Mouse (Mus musculus) forebrain, postnatal 0 days (tissue): ENCODE data around the gene Slc4a4. TPM values are rescaled to one million over a fixed set of nuclear protein-coding genes. Genes with fewer than 3 reads are reported as not detected.
A peak's percentile ranks its signal among the peaks of the same experiment; 100 is the strongest.
"Not testable (repeated sequence)": the region's sequence is repeated elsewhere in the genome, so short reads cannot be mapped to it uniquely, and the experiment has no call there.

Experiments
- ATAC-seq: fragments of 200-750 bp; cut with Nextera tagmentation; 2 replicates; pipeline ENCODE4 v1.8.0; 2017; ENCODE audit warnings: mild to moderate bottlenecking, moderate library complexity
- DNase-seq: peaks from one replicate; pipeline ENCODE4 v3.0.0-alpha.2; 2015
- H3K27ac ChIP-seq: fragments of 300-500 bp; sonication (generic); 2 replicates; pipeline ENCODE4 v1.5.1; 2014; ENCODE audit warnings: low read depth, mild to moderate bottlenecking, antibody characterized with exemption, low read length, moderate library complexity, mixed read lengths
- H3K27me3 ChIP-seq: fragments of 300-500 bp; sonication (generic); 2 replicates; pipeline ENCODE4 v1.6.1; 2014; ENCODE audit warnings: mild to moderate bottlenecking, low read length, mixed read lengths; ENCODE audit not compliant: insufficient read depth
- H3K36me3 ChIP-seq: fragments of 300-500 bp; sonication (generic); 2 replicates; pipeline ENCODE4 v1.6.1; 2014; ENCODE audit warnings: mild to moderate bottlenecking, moderate library complexity; ENCODE audit not compliant: insufficient read depth
- H3K4me1 ChIP-seq: fragments of 300-500 bp; sonication (generic); 2 replicates; pipeline ENCODE4 v1.6.1; 2014; ENCODE audit warnings: antibody characterized with exemption; ENCODE audit not compliant: insufficient read depth
- H3K4me2 ChIP-seq: fragments of 300-500 bp; sonication (generic); 2 replicates; pipeline ENCODE4 v1.6.1; 2014; ENCODE audit warnings: low read depth, mild to moderate bottlenecking, moderate library complexity
- H3K4me3 ChIP-seq: fragments of 300-500 bp; sonication (generic); 2 replicates; pipeline ENCODE4 v1.5.1; 2014; ENCODE audit warnings: low read depth, low read length, mixed read lengths
- H3K9ac ChIP-seq: fragments of 300-500 bp; sonication (generic); 2 replicates; pipeline ENCODE4 v1.6.1; 2014; ENCODE audit warnings: mild to moderate bottlenecking
- H3K9me3 ChIP-seq: fragments of 300-500 bp; sonication (generic); 2 replicates; pipeline ENCODE4 v1.6.1; 2016; ENCODE audit warnings: low read length
- CTCF ChIP-seq: sonication (generic); IDR thresholded peaks from 2 replicates; pipeline ENCODE4 v1.5.1; 2016; ENCODE audit warnings: antibody characterized with exemption, control low read depth, low read depth
- WGBS: fragments of 180-500 bp; shearing (Covaris S2); extraction: QIAGEN DNeasy Blood & Tissue Kit; methylation state at CpG from one replicate; pipeline ENCODE4 v1.1.7; 2014; 5-methylcytosine and 5-hydroxymethylcytosine counted together
- polyA plus RNA-seq: library from polyadenylated mRNA; unstranded; fragments of >200 nt; fragmentation: Nextera tagmentation; extraction: Ambion mirVana; gene quantifications from 2 replicates; pipeline ENCODE4 v1.2.1, GENCODE M21; 2015
- total RNA-seq: library from RNA; depleted of rRNA; stranded (reverse); fragments of >200 nt; gene quantifications from 2 replicates; pipeline ENCODE4 v1.2.3, GENCODE M21; 2014

The Slc4a4 gene
- total and polyA plus RNA-seq, 2 experiments from 2014 or later: 11.8 to 34.7 TPM

DNA sequence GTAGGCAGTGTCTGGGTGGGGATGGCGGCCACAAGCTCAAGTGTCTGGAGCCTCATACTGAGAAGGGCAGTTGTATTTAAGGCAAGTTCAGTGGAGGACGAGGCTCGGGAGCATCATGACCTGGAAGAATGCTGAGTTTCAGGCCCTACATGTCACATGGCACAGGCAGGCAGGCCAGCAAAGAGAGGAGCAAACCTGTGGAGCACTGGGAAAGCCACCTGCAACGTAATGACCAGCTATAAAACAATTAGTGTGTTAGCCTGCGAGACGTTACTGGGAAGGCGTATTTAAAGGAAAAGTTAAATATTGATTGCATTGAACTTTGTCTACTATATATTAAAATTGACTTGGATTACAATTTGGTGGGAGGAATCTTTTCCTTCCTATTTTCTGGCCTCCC is 97.0 kb downstream of the Slc4a4 start:
- DNase-seq: no peak
- no peak for TF ChIP-seq CTCF
- Histone ChIP-seq H3K27ac (no peak overlapping the region), H3K36me3 (no peaks in the 10 kb centered on the region), H3K27me3 (no peaks in the 10 kb centered on the region), H3K4me1 (no peaks in the 10 kb centered on the region), H3K9ac (no peak overlapping the region), H3K9me3 (no peaks in the 10 kb centered on the region), H3K4me3 (no peak overlapping the region), H3K4me2 (no peak overlapping the region)
- 90% methylated on average over 7 of the region's 7 CpGs for WGBS
- ATAC-seq: no peak

- Histone ChIP-seq H3K27me3 (no peaks in the 10 kb centered on the region), H3K36me3 (no peaks in the 10 kb centered on the region), H3K9ac (no peak overlapping the region), H3K27ac (no peak overlapping the region), H3K9me3 (no peaks in the 10 kb centered on the region), H3K4me3 (no peak overlapping the region), H3K4me1 (no peaks in the 10 kb centered on the region), H3K4me2 (no peak overlapping the region)
- TF ChIP-seq CTCF: no peak
- no peak for ATAC-seq
- no peak for DNase-seq
These were observed 102.4 kb downstream of the Slc4a4 start for GRCm38 (mm10) chr5:88989018-88989417.

DNA sequence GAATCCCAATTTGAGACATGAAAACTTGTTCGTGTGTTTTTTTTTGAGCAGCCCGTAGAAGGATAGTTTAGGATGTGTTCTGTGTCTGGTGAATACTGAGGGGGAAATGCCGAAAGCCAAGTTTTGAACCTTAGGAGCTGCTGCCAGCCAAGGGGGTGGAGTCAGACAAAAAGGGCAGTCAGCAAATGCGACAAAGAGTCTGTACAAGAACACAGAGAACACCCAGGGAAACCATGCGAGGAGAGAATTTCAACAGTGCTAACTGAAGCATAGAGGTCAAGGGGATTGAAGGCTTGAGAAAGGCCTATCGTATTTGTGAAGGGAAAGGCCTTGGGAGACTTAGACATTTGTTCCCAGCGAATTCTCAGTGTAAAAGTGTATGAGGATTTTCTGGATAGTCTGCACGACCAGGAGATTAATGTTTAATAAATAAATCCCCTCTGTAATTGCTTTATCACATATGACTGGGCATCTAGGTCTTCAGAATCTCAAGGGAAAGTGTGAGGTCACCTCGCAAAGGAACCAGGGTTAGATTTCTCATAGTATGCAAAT is 103.7 kb downstream of the Slc4a4 start:
- ATAC-seq: peak; percentile 50

DNA sequence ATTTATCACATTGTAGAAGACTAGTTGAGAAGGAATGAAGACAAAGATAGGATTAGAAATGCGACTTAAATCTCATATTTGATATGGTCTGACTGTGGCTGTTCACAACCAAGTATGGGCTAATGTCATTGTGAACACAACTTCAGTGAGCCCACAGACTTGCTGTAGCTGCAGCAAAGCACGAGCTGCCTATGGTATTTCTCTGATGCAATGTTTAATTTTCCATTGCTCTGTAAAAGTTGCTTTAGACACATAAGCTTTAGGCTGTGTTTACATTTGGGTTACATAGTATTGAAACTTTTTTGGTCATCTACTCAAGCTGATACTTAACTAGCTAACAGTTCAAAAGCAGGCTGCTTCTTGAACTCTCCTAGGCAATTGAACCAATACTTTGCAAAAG is 104.7 kb downstream of the Slc4a4 start:
- H3K9me3 ChIP-seq, H3K4me1 ChIP-seq, H3K9ac ChIP-seq, H3K4me2 ChIP-seq, H3K4me3 ChIP-seq, H3K27me3 ChIP-seq, H3K27ac ChIP-seq, DNase-seq, H3K36me3 ChIP-seq, ATAC-seq: not testable (repeated sequence)
- 93% methylated on average over 2 of the region's 2 CpGs for WGBS

More for the DNA sequence above, 103.7 kb downstream of the Slc4a4 start:
- no peaks in the 10 kb centered on the region for H3K9me3 ChIP-seq
- H3K36me3 ChIP-seq: no peaks in the 10 kb centered on the region
- no peak overlapping the region for H3K4me2 ChIP-seq
- no peak overlapping the region for H3K27ac ChIP-seq
- H3K4me1 ChIP-seq: no peaks in the 10 kb centered on the region
- TF ChIP-seq CTCF: no peak
- WGBS: 64% methylated on average over 9 of the region's 9 CpGs
- DNase-seq: peak; percentile 22
- no peak overlapping the region for H3K4me3 ChIP-seq
- no peak overlapping the region for H3K9ac ChIP-seq
- H3K27me3 ChIP-seq: no peaks in the 10 kb centered on the region

- H3K27me3 ChIP-seq: no peaks in the 10 kb centered on the region
- no peak overlapping the region for H3K9ac ChIP-seq
- ATAC-seq (peak; percentile 88), DNase-seq (peak; percentile 57)
- 79% methylated on average over 5 of the region's 5 CpGs for WGBS
- no peak overlapping the region for H3K27ac ChIP-seq
- no peak overlapping the region for H3K4me2 ChIP-seq
- no peak overlapping the region for H3K4me3 ChIP-seq
- TF ChIP-seq CTCF: no peak
- no peaks in the 10 kb centered on the region for H3K4me1 ChIP-seq
- H3K9me3 ChIP-seq: no peaks in the 10 kb centered on the region
- no peaks in the 10 kb centered on the region for H3K36me3 ChIP-seq
These were observed 107.9 kb downstream of the Slc4a4 start for GRCm38 (mm10) chr5:88994533-88994932.

GRCm38 (mm10) chr5:88996246-88996645 is 109.6 kb downstream of the Slc4a4 start:
- Histone ChIP-seq H3K27me3 (no peaks in the 10 kb centered on the region), H3K36me3 (no peaks in the 10 kb centered on the region), H3K27ac (no peak overlapping the region), H3K9me3 (no peaks in the 10 kb centered on the region), H3K4me2 (no peak overlapping the region), H3K4me1 (no peaks in the 10 kb centered on the region), H3K9ac (no peak overlapping the region), H3K4me3 (no peak overlapping the region)
- ATAC-seq (no peak), DNase-seq (no peak)
- 97% methylated on average over 8 of the region's 8 CpGs for WGBS
- no peak for TF ChIP-seq CTCF

DNA sequence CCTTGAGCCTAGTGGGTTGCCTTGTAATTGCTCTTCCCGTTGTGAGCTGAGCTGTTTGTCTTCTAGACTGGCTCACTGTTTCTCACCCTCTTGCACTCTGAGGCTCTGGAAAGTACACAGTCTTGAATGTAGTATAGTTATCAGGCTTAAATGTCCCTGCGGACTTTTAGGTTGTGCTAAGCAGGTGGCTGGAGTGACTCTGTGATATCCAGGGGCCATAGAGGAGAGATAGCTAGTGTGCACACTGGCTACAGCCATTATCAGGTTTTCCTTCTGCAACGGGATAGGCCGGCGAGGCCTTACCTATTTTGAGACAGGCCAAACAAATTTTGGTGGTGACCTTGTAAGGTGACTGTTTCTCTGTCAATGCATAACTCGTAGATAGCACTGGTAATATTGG is 110.7 kb downstream of the Slc4a4 start:
- no peak overlapping the region for H3K4me3 ChIP-seq
- no peaks in the 10 kb centered on the region for H3K27me3 ChIP-seq
- no peak for TF ChIP-seq CTCF
- H3K27ac ChIP-seq: no peak overlapping the region
- ATAC-seq (no peak), DNase-seq (no peak)
- H3K36me3 ChIP-seq: no peaks in the 10 kb centered on the region
- no peaks in the 10 kb centered on the region for H3K4me1 ChIP-seq
- WGBS: 98% methylated on average over 6 of the region's 6 CpGs
- no peak overlapping the region for H3K9ac ChIP-seq
- no peaks in the 10 kb centered on the region for H3K9me3 ChIP-seq
- no peak overlapping the region for H3K4me2 ChIP-seq

DNA sequence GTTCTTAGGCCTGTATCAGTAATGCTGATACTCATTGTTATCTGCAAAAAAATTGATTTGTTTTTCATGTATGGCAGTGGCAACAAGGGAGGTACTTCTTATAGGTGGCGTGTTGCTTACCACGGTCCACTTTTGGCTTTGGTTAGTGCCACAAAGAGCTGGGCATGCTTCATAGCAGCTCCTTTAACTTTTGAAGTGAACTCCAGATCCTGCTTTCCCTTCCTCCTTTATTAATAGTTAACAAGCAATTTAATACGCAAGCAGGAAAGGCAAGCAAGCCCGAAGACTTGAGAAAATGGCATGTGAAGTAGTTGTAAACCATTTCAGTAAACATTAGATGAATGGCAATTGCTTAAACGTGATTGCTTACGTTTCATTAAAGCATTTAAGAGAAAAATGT is 113.2 kb downstream of the Slc4a4 start:
- ATAC-seq (no peak), DNase-seq (no peak)
- Histone ChIP-seq H3K27ac (no peak overlapping the region), H3K4me3 (no peak overlapping the region), H3K4me2 (no peak overlapping the region), H3K9me3 (no peaks in the 10 kb centered on the region), H3K27me3 (no peaks in the 10 kb centered on the region), H3K4me1 (no peaks in the 10 kb centered on the region), H3K36me3 (no peaks in the 10 kb centered on the region), H3K9ac (no peak overlapping the region)
- WGBS: 91% methylated on average over 6 of the region's 6 CpGs
- no peak for TF ChIP-seq CTCF
